Mouse (Mus musculus): ENCODE results near the gene Ggta1.

Ggta1 gene

GRCm38 (mm10) chr2:35407266-35407665 is 55.8 kb downstream of the Ggta1 start:
- no peak for DNase-seq (ENCODE audit: low read depth, low spot score)

- DNase-seq (ENCODE audit: low read depth, low spot score) = no peak
Observed at GRCm38 (mm10) chr2:35406611-35407010, 56.4 kb downstream of the Ggta1 start.

- DNase-seq (ENCODE audit: low read depth, low spot score) = no peak
Observed at GRCm38 (mm10) chr2:35402391-35402790, 60.6 kb downstream of the Ggta1 start.

GRCm38 (mm10) chr2:35400739-35401138 is 62.3 kb downstream of the Ggta1 start:
- no peak for DNase-seq (ENCODE audit: low read depth, low spot score)

GRCm38 (mm10) chr2:35398184-35398828 is 64.7 kb downstream of the Ggta1 start:
- no peak for DNase-seq (ENCODE audit: low read depth, low spot score)

- peak; percentile 71 for DNase-seq (ENCODE audit: low read depth, low spot score)
Observed at GRCm38 (mm10) chr2:35397590-35398173, 65.3 kb downstream of the Ggta1 start.

- no peak for DNase-seq (ENCODE audit: low read depth, low spot score)
Observed at GRCm38 (mm10) chr2:35397096-35397495, 65.9 kb downstream of the Ggta1 start, which contains the start of gene 4930402F06Rik. Gene 4930402F06Rik (minus strand): TSS chr2:35397175.

GRCm38 (mm10) chr2:35385441-35385871 is 77.6 kb downstream of the Ggta1 start:
- no peak for DNase-seq (ENCODE audit: low read depth, low spot score)

GRCm38 (mm10) chr2:35379306-35379705 is 83.7 kb downstream of the Ggta1 start:
- DNase-seq (ENCODE audit: low read depth, low spot score) = no peak

GRCm38 (mm10) chr2:35377600-35377999 is 85.4 kb downstream of the Ggta1 start:
- no peak for DNase-seq (ENCODE audit: low read depth, low spot score)

GRCm38 (mm10) chr2:35373003-35373402 is 90.0 kb downstream of the Ggta1 start:
- peak; percentile 12 for DNase-seq (ENCODE audit: low read depth, low spot score)

- DNase-seq (ENCODE audit: low read depth, low spot score) = no peak
Observed at GRCm38 (mm10) chr2:35370686-35371085, 92.3 kb downstream of the Ggta1 start.

GRCm38 (mm10) chr2:35367629-35368028 is 95.4 kb downstream of the Ggta1 start, which contains the start of gene 4930568D16Rik:
Gene 4930568D16Rik (minus strand): TSS chr2:35367729.
- no peak for DNase-seq (ENCODE audit: low read depth, low spot score)

Measured in CD4-positive helper T cell, adult 2 months (primary cell).